Mouse (Mus musculus): ENCODE measurements around the gene Rs1.
"Not testable (repeated sequence)": the region's sequence is repeated elsewhere in the genome, so short reads cannot be mapped to it uniquely, and the experiment has no call there.

The Rs1 gene

DNA sequence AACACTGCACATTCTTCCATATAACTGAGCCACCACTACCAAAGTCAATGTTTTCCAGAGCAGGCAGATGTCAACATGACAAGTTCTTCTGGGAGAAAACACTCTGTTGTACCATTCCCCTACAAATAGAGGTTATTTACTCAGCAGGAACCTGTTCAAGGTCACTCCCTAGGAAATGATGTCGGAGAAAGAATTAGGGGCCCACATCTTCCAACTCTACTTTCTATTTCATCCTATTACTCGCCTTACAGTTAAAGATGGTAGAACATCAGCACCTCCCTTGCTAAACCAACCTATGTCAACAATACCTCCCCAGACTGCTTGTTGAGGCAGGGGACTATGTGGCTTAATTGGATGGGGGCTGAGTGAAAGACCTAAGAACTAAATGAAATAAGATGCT lies at the start of gene Rs1:
Gene Rs1 (plus strand): TSS at position 301 of the 400 bp plus-strand sequence.
- DNase-seq (ENCODE audit: low spot score), result no peak

- no peak for DNase-seq (ENCODE audit: low spot score)
Observed at GRCm38 (mm10) chrX:160735650-160736049, 32.2 kb upstream of the Rs1 start, which contains the start of gene Ppef1. Ppef1 (minus strand) TSS chrX:160735765.

- DNase-seq (ENCODE audit: low spot score), result no peak
Observed at GRCm38 (mm10) chrX:160745399-160745798, 22.4 kb upstream of the Rs1 start.

GRCm38 (mm10) chrX:160748653-160749052 lies 19.2 kb upstream of the Rs1 start:
- no peak for DNase-seq (ENCODE audit: low spot score)

- no peak for DNase-seq (ENCODE audit: low spot score)
Observed at GRCm38 (mm10) chrX:160750808-160751207, 17.0 kb upstream of the Rs1 start.

- peak; percentile 92 for DNase-seq (ENCODE audit: low spot score)
Observed at GRCm38 (mm10) chrX:160765389-160766232, 2.2 kb upstream of the Rs1 start.

DNA sequence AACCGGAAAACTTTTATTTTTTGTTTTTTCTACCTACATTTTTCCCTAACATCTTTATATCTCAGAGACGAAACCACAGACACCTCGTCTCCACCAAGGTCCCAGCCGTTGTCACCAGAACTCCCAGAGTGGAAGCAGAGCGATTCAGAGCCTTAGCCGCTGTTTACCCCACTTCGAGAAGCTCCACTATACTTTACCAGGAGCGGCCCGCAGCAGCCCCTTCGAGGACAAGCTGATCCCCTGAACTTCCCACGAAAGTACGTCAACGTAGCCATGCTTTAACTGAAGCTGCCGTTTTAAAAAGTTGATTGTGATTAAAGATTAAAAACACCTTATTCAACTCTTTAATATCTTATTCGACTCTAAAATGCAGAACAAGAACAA lies 1.6 kb upstream of the Rs1 start:
- DNase-seq (ENCODE audit: low spot score), result no peak

GRCm38 (mm10) chrX:160769622-160770021 lies 1.8 kb downstream of the Rs1 start:
- not testable (repeated sequence) for DNase-seq (ENCODE audit: low spot score)

GRCm38 (mm10) chrX:160773033-160773432 lies 5.2 kb downstream of the Rs1 start:
- no peak for DNase-seq (ENCODE audit: low spot score)

GRCm38 (mm10) chrX:160782276-160782675 lies 14.5 kb downstream of the Rs1 start:
- DNase-seq (ENCODE audit: low spot score), result no peak

- no peak for DNase-seq (ENCODE audit: low spot score)
Observed at GRCm38 (mm10) chrX:160794920-160795319, 27.1 kb downstream of the Rs1 start.

GRCm38 (mm10) chrX:160804409-160805150 lies 36.8 kb downstream of the Rs1 start:
- no peak for DNase-seq (ENCODE audit: low spot score)

DNA sequence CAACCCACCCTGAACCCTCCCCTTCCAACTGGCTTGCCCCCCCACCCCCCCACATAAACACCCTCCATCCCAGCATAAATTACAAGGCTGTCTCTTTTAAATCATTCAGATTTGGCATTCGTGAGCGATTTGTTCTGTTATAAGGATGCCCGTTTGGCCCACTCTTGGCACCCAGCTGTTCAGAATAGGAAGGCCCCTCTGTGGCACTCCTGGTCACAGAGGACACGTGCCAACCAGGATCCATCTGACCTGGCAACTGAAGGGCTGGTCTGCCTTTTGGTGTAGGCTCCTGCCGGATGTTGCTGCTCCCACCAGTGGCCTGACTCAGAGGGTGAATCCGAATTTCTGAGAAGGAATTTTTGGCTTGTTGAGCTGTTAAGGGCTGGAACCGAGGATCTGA lies 40.4 kb downstream of the Rs1 start:
- no peak for DNase-seq (ENCODE audit: low spot score)

Data from ovary, postnatal 10 days (tissue).